ENCODE assay signal across 26 mouse cellular contexts in the genomic region with DNA sequence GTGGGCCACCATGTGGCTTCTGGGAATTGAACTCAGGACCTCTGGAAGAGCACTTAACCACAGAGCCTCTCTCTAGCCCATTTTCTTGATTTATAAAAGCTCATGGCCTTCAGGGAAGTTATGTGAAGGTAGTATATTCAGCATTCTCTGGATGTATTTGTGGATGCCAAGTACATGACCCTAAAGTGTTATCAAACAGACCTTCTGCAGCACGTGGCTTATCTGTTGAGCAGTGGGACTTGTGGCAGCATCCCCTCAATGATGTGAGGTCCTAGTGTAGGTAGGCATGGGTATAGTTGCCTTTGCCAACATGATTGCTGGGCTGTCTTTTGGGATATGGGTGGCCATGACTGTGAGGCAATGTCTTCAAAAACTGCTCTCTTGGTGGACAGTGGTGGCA. TPM values are rescaled to one million over a fixed set of nuclear protein-coding genes. Genes with fewer than 3 reads are reported as not detected.
A peak's percentile ranks its signal among the peaks of the same experiment; 100 is the strongest.
DNase-seq lines count a peak whose midpoint lies in the region; ATAC-seq and TF ChIP-seq lines count a peak whose summit lies in the region.
"Had no signal": no experiment of that assay in that cellular context is flagged by ENCODE, and none has a peak within 500 bp of the region (broad histone marks: within the 10 kb centered on the region; RNA-seq: fewer than 3 reads in every experiment).

No protein-coding gene starts in this region.

- peaks cover 5% of the 10 kb centered on the region; the same call in 1 of the 2 replicates for H3K4me1 ChIP-seq in stomach, embryonic 15.5 days
- peaks cover 2% of the 10 kb centered on the region; the same call in 1 of the 2 replicates for H3K4me1 ChIP-seq in stomach, postnatal 0 days (replicated peaks; ENCODE audit: control insufficient read depth, insufficient read depth)
- peaks cover 49% of the 10 kb centered on the region for H3K4me1 ChIP-seq in liver, embryonic 15.5 days (replicated peaks)
- H3K4me1 ChIP-seq in limb, embryonic 10.5 days = peaks cover 3% of the 10 kb centered on the region

- H3K27ac ChIP-seq in stomach, embryonic 15.5 days = no peak overlapping the region
- no peak overlapping the region for H3K27ac ChIP-seq in stomach, postnatal 0 days (replicated peaks)
- H3K27ac ChIP-seq in liver, embryonic 15.5 days (replicated peaks) = peak overlapping the region; percentile 57
- H3K27ac ChIP-seq in limb, embryonic 10.5 days = no peak overlapping the region
- H3K27ac ChIP-seq: embryonic facial prominence, embryonic 12.5 days; forebrain, embryonic 12.5 days; heart, embryonic 10.5 days; heart, embryonic 15.5 days; hindbrain, embryonic 14.5 days; midbrain, embryonic 12.5 days; neural tube, embryonic 13.5 days had no signal

- peak; percentile 65; the same call in 1 of the 2 replicates for ATAC-seq in stomach, embryonic 15.5 days (ENCODE audit: insufficient read depth, low FRiP score, low read depth)
- ATAC-seq in stomach, postnatal 0 days (ENCODE audit: low FRiP score, low TSS enrichment) = no peak
- peak; percentile 82 for ATAC-seq in liver, embryonic 15.5 days (ENCODE audit: insufficient read depth)
- ATAC-seq: forebrain, postnatal 0 days; intestine, postnatal 0 days had no signal

- no peaks in the 10 kb centered on the region for H3K27me3 ChIP-seq in stomach, embryonic 15.5 days (replicated peaks)
- no peaks in the 10 kb centered on the region for H3K27me3 ChIP-seq in stomach, postnatal 0 days (ENCODE audit: control insufficient read depth, insufficient read depth, low read length)
- no peaks in the 10 kb centered on the region for H3K27me3 ChIP-seq in liver, embryonic 15.5 days
- no peaks in the 10 kb centered on the region for H3K27me3 ChIP-seq in limb, embryonic 10.5 days (ENCODE audit: low read depth, poor library complexity, severe bottlenecking)
- H3K27me3 ChIP-seq: embryonic facial prominence, embryonic 12.5 days; forebrain, embryonic 12.5 days; heart, embryonic 15.5 days; midbrain, embryonic 12.5 days; neural tube, embryonic 13.5 days had no signal

- 71% methylated on average over 1 of the region's 1 CpGs for WGBS in stomach, embryonic 15.5 days
- WGBS in stomach, postnatal 0 days = 76% methylated on average over 1 of the region's 1 CpGs
- 28% methylated on average over 1 of the region's 1 CpGs for WGBS in liver, embryonic 15.5 days (ENCODE audit: insufficient replicate concordance)
- 92% methylated on average over 1 of the region's 1 CpGs for WGBS in limb, embryonic 10.5 days

- H3K4me2 ChIP-seq in stomach, embryonic 15.5 days = no peak overlapping the region
- no peak overlapping the region for H3K4me2 ChIP-seq in stomach, postnatal 0 days (replicated peaks; ENCODE audit: low read depth)
- H3K4me2 ChIP-seq in liver, embryonic 15.5 days = peak overlapping the region; percentile 36
- H3K4me2 ChIP-seq: embryonic facial prominence, embryonic 12.5 days; forebrain, embryonic 12.5 days; heart, embryonic 15.5 days; hindbrain, embryonic 14.5 days; lung, embryonic 14.5 days; midbrain, embryonic 12.5 days; neural tube, embryonic 13.5 days had no signal

- H3K9ac ChIP-seq in stomach, embryonic 15.5 days = no peak overlapping the region
- H3K9ac ChIP-seq in stomach, postnatal 0 days (ENCODE audit: low read length) = no peak overlapping the region
- H3K9ac ChIP-seq in liver, embryonic 15.5 days = no peak overlapping the region
- H3K9ac ChIP-seq: embryonic facial prominence, embryonic 12.5 days; forebrain, embryonic 12.5 days; forebrain, postnatal 0 days; heart, embryonic 15.5 days; hindbrain, embryonic 14.5 days; lung, embryonic 14.5 days; midbrain, embryonic 12.5 days; neural tube, embryonic 13.5 days had no signal

- no peak overlapping the region for H3K4me3 ChIP-seq in stomach, embryonic 15.5 days (replicated peaks)
- H3K4me3 ChIP-seq in stomach, postnatal 0 days (ENCODE audit: low read depth, low read length) = no peak overlapping the region
- no peak overlapping the region for H3K4me3 ChIP-seq in liver, embryonic 15.5 days (replicated peaks)
- H3K4me3 ChIP-seq in limb, embryonic 10.5 days = no peak overlapping the region
- H3K4me3 ChIP-seq: embryonic facial prominence, embryonic 12.5 days; forebrain, embryonic 12.5 days; heart, embryonic 10.5 days; heart, embryonic 15.5 days; midbrain, embryonic 12.5 days; neural tube, embryonic 13.5 days had no signal

- TF ChIP-seq EP300 in stomach, postnatal 0 days (optimal IDR thresholded peaks at IDR 0.05) = no peak

- H3K36me3 ChIP-seq in stomach, embryonic 15.5 days = peaks cover 2% of the 10 kb centered on the region; the same call in 1 of the 2 replicates
- H3K36me3 ChIP-seq in stomach, postnatal 0 days (ENCODE audit: control insufficient read depth, insufficient read depth, low read length) = no peaks in the 10 kb centered on the region
- H3K36me3 ChIP-seq in liver, embryonic 15.5 days (replicated peaks) = 0 out of 2 replicates have a peak, but pooled peaks cover 4% of the 10 kb centered on the region
- peaks cover 32% of the 10 kb centered on the region for H3K36me3 ChIP-seq in limb, embryonic 10.5 days
- H3K36me3 ChIP-seq: heart, embryonic 15.5 days; neural tube, embryonic 13.5 days had no signal

- no peaks in the 10 kb centered on the region for H3K9me3 ChIP-seq in stomach, embryonic 15.5 days
- H3K9me3 ChIP-seq in stomach, postnatal 0 days (ENCODE audit: control insufficient read depth, low read length) = no peaks in the 10 kb centered on the region
- H3K9me3 ChIP-seq in liver, embryonic 15.5 days (replicated peaks) = no peaks in the 10 kb centered on the region
- H3K9me3 ChIP-seq in limb, embryonic 10.5 days (replicated peaks) = no peaks in the 10 kb centered on the region
- H3K9me3 ChIP-seq: embryonic facial prominence, embryonic 12.5 days; forebrain, embryonic 12.5 days; heart, embryonic 10.5 days; heart, embryonic 15.5 days; midbrain, embryonic 12.5 days; neural tube, embryonic 13.5 days had no signal

- no peak for TF ChIP-seq CTCF in stomach, postnatal 0 days (IDR thresholded peaks at IDR 0.05; ENCODE audit: low read depth)

- DNase-seq in stomach, postnatal 0 days (ENCODE audit: low spot score) = no peak
- DNase-seq in liver = peak; percentile 49
- DNase-seq in heart, adult 18-20 months = no peak
- no peak for DNase-seq in limb, embryonic 10.5 days (ENCODE audit: low spot score)
- no peak for DNase-seq in layer of hippocampus, postnatal 36 days
- DNase-seq in cerebellum, postnatal 14 days = no peak
- DNase-seq: adrenal gland, postnatal 36 days; cerebellum, adult 2 months; cerebellum, postnatal 36 days; embryo, embryonic 11 days; forebrain, postnatal 0 days; heart, postnatal 4 days; kidney, postnatal 14 days; lung, embryonic 14.5 days; lung, postnatal 14 days; thymus, postnatal 14 days had no signal

RNA-seq across cellular contexts. Expression of a gene that starts 6.8 kb away (rescaled TPM):
- polyA plus RNA-seq in stomach, embryonic 15.5 days (2015; fragmentation: Nextera tagmentation; extraction: Ambion mirVana) = 23.5 and 25.1 TPM in 2 replicates
- polyA plus RNA-seq in stomach, postnatal 0 days (2015; fragmentation: Nextera tagmentation; extraction: Ambion mirVana) = 11.8 and 12.8 TPM in 2 replicates
- 7.7 and 8.3 TPM in 2 replicates for polyA plus RNA-seq in liver, embryonic 15.5 days (2015; fragmentation: Nextera tagmentation; extraction: Ambion mirVana)
- 10 to 100 TPM; 35.2 to 42.5 TPM for total RNA-seq in heart, adult 18-20 months (2021)
- 23.2 and 25.9 TPM in 2 replicates for polyA plus RNA-seq in limb, embryonic 10.5 days (2016; fragmentation: Nextera tagmentation; extraction: Ambion mirVana)
- total RNA-seq in layer of hippocampus, postnatal 36 days (2021) = 10 to 100 TPM; 81.6 to 88.3 TPM

RNA-seq across cellular contexts. Expression of a gene that starts 57.7 kb away (rescaled TPM):
- polyA plus RNA-seq in stomach, embryonic 15.5 days (2015; fragmentation: Nextera tagmentation; extraction: Ambion mirVana) = 78.8 and 89.1 TPM in 2 replicates
- 20.9 and 21.4 TPM in 2 replicates for polyA plus RNA-seq in stomach, postnatal 0 days (2015; fragmentation: Nextera tagmentation; extraction: Ambion mirVana)
- 40.7 and 42.3 TPM in 2 replicates for polyA plus RNA-seq in liver, embryonic 15.5 days (2015; fragmentation: Nextera tagmentation; extraction: Ambion mirVana)
- 10 to 100 TPM; 36.0 to 40.6 TPM for total RNA-seq in heart, adult 18-20 months (2021)
- 133 and 153 TPM in 2 replicates for polyA plus RNA-seq in limb, embryonic 10.5 days (2016; fragmentation: Nextera tagmentation; extraction: Ambion mirVana)
- 10 to 100 TPM; 72.4 to 75.6 TPM for total RNA-seq in layer of hippocampus, postnatal 36 days (2021)
